Mouse (Mus musculus): ENCODE results near the gene Ifnar2. TPM values are rescaled to one million over a fixed set of nuclear protein-coding genes. Genes with fewer than 3 reads are reported as not detected.
A peak's percentile ranks its signal among the peaks of the same experiment; 100 is the strongest.

Ifnar2 gene
- total RNA-seq, 2 experiments from 2014 or later, result 20.5 to 20.6 TPM

- intact Hi-C loops (cut with DNase I), result loop anchor here (5.0 kb wide), 1 partner anchor 155 kb away; no protein-coding TSS in a partner anchor
- no peak for DNase-seq (ENCODE audit: low spot score in 2 of 2)
Measured at GRCm38 (mm10) chr16:91356760-91357525, 15.6 kb upstream of the Ifnar2 start.

GRCm38 (mm10) chr16:91357526-91357900 is 15.1 kb upstream of the Ifnar2 start:
- no peak for DNase-seq (ENCODE audit: low spot score in 2 of 2)
- intact Hi-C loops (cut with DNase I), result loop anchor here (5.0 kb wide), 1 partner anchor 155 kb away; no protein-coding TSS in a partner anchor

DNA sequence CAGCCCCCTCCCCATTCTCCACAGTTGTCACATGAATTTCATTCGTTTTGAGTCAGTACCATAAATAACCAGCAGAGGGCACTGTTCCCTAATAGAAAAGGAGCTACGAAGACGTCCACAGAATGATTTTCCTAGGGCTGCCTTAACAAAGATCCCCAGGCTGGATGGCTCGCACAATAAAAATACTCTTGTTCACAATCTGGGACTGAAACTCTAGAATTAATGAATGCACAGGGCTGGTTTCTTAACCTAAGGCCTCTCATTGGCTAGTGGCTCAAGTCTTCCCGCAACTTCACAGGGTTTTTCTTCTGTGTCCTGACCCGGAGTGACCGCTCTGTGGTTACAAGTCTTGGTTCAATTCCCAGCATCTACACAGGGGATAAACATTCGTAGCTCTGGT is 14.0 kb upstream of the Ifnar2 start:
- intact Hi-C loops (cut with DNase I), result loop anchor here (5.0 kb wide), 1 partner anchor 154 kb away; no protein-coding TSS in a partner anchor
- peak; percentile 58 to 64 for DNase-seq (ENCODE audit: low spot score in 2 of 2)

DNA sequence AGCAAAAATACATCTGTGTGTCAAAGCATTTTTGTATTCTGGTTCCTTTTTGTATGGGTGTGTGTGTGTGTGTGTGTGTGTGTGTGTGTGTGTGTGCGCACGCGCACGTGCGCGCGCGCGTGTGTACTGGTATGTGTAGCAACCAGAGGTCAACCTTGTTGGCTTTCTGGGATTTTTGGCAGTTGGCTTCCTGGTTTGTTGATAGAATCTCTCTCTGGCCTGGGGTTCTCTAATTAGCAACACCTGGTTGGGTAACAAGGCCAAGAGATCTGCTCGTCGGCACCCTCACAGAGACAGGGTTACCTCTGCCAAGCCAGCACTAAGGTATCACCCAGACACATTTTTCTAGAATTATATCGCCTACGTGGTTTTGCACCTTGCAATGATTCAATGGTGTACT is 13.1 kb upstream of the Ifnar2 start:
- DNase-seq (ENCODE audit: low spot score in 2 of 2), result no peak
- intact Hi-C loops (cut with DNase I), result loop anchor here (5.0 kb wide), 1 partner anchor 153 kb away; no protein-coding TSS in a partner anchor

DNA sequence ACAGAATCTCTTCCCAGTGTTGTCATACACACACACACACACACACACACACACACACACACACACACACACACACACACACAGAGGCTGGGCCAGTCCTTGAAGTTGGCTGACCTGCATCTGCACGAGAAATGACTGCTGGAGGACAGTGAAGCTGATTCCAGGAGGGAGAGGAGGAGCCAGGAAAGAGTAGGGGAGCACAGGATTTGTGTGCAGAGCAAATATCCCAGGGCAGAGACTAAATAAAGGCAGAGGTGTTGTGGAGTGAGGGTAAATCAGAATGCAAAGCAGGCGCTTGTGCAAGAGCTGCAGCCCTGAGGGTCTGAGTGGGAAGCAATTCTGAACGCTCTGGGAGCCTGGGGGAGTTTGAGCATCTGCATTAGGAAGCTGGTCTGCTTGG is 12.4 kb upstream of the Ifnar2 start:
- DNase-seq (ENCODE audit: low spot score in 2 of 2), result no peak
- intact Hi-C loops (cut with DNase I), result loop anchor here (5.0 kb wide), 1 partner anchor 102 kb away; no protein-coding TSS in a partner anchor

DNA sequence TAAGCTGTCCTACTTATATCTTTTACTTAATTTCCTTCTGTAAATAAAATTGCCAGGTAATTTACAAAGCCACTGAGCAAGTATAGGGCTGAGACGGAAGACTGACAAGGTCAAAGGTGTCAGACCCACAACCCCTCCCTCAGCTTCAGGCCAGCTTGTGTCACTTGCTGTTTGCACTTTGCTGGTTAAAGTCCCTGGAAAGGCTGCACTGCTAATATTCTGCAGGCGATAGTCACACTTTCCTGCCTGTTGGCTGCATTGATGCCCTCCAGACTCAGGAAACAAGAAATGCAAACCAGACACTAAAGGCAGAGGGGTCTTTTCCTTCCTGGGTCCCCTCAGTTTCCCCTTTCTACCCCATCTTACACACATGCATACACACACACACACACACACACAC is 10.6 kb upstream of the Ifnar2 start:
- intact Hi-C loops (cut with DNase I), result loop anchor here (5.0 kb wide), 1 partner anchor 100 kb away; no protein-coding TSS in a partner anchor
- DNase-seq (ENCODE audit: low spot score in 2 of 2), result no peak

- DNase-seq (ENCODE audit: low spot score in 2 of 2), result no peak
- intact Hi-C loops (cut with DNase I), result loop anchor here (5.0 kb wide), 1 partner anchor 100 kb away; no protein-coding TSS in a partner anchor
Measured at GRCm38 (mm10) chr16:91362616-91363272, 9.8 kb upstream of the Ifnar2 start.

- intact Hi-C loops (cut with DNase I), result loop anchor here (5.0 kb wide), 1 partner anchor 99 kb away; no protein-coding TSS in a partner anchor
Measured at GRCm38 (mm10) chr16:91363483-91363882, 9.1 kb upstream of the Ifnar2 start.

GRCm38 (mm10) chr16:91366567-91366966 is 6.0 kb upstream of the Ifnar2 start:
- intact Hi-C loops (cut with DNase I), result no loop called here

More at GRCm38 (mm10) chr16:91363483-91363882, 9.1 kb upstream of the Ifnar2 start:
- DNase-seq (ENCODE audit: low spot score in 2 of 2), result no peak

DNA sequence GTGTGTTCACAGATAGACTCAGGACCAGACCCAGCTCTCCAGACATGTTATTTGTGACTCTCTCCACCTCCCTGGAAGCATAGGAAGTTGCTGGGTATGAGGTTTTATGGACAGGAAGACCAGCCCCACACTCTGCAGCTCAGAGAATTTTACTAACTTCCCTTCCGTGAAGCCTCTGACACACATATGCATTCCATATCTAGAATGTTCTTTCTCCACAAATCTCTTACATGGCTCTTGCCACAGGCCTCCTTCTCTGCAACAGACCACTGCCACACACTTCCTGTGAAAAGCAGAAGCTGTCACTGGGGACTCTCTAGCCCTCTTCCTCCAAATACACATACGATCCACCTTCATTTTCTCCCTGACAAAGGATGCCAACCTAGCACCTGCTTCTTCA is 5.5 kb upstream of the Ifnar2 start:
- no peak for DNase-seq (ENCODE audit: low spot score in 2 of 2)
- intact Hi-C loops (cut with DNase I), result no loop called here

More at GRCm38 (mm10) chr16:91366567-91366966, 6.0 kb upstream of the Ifnar2 start:
- no peak for DNase-seq (ENCODE audit: low spot score in 2 of 2)

DNA sequence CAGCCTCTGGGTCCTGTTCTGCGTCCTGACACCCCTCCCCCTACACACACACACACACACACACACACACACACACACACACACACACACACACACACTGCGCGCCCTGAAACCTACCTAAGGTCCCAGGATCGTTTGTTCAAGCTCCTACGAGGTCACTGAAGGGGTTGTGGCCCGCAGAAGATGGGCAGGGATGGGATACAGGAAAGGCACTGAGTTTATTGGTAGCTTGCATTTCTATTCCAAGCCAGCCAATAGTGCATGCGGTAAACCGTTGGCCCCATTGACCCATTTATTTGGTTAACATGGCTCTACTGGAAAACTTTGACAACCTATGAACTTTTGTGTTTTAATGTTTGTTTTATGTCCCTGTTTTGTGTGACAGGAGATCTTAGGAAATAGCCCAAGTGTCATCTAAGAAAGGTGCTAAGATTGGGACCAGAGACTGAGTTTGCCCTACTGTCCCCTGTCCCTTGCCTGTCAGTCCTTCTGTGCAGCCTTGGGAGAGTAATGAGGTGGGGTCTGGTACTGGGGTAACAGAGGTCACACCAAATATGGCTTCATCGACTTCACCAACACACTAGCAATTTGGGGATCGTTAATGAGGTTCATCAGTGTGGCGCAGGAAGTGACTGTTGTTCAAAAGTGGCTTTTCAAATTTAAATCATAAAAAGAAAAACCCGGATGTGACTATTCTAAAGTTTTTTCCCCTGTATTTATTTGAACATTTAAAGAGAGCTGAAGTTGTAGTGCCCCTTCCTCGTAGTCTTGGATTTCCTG is 1.1 kb downstream of the Ifnar2 start:
- intact Hi-C loops (cut with DNase I), result loop anchor here (5.0 kb wide), 2 partner anchors 69 to 114 kb away; partner anchors contain the start of gene Ifnar1
- DNase-seq (ENCODE audit: low spot score in 2 of 2), result no peak

DNA sequence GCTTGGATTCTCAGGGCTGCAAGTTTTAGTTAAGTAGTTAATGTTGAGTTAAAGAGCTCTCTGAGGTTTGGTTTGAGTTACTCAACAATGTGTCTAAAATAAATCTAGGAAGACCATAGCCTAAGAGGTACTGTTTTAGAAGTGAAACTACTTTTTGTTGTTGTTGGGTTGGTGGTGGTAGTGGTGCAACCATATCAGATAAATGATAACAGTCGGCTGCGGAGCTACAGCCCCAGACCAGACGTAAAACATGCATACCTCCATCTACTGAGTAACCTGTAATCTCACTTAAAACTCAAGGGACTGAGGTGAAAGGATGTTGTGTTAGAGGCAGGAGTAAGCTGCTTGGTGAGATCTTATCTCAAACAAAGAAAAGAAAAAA is 1.7 kb downstream of the Ifnar2 start:
- intact Hi-C loops (cut with DNase I), result loop anchor here (5.0 kb wide), 2 partner anchors 68 to 113 kb away; partner anchors contain the start of gene Ifnar1
- no peak for DNase-seq (ENCODE audit: low spot score in 2 of 2)

- intact Hi-C loops (cut with DNase I), result no loop called here
Measured at GRCm38 (mm10) chr16:91376701-91377100, 4.1 kb downstream of the Ifnar2 start.

GRCm38 (mm10) chr16:91378431-91378986 is 5.9 kb downstream of the Ifnar2 start:
- intact Hi-C loops (cut with DNase I), result no loop called here
- DNase-seq (ENCODE audit: low spot score in 2 of 2), result no peak

More at GRCm38 (mm10) chr16:91376701-91377100, 4.1 kb downstream of the Ifnar2 start:
- DNase-seq (ENCODE audit: low spot score in 2 of 2), result no peak

- no peak for DNase-seq (ENCODE audit: low spot score in 2 of 2)
- intact Hi-C loops (cut with DNase I), result no loop called here
Measured at GRCm38 (mm10) chr16:91378991-91379390, 6.4 kb downstream of the Ifnar2 start.

- intact Hi-C loops (cut with DNase I), result no loop called here
- no peak for DNase-seq (ENCODE audit: low spot score in 2 of 2)
Measured at GRCm38 (mm10) chr16:91379412-91379811, 6.8 kb downstream of the Ifnar2 start.

GRCm38 (mm10) chr16:91380151-91380550 is 7.6 kb downstream of the Ifnar2 start:
- intact Hi-C loops (cut with DNase I), result no loop called here
- no peak for DNase-seq (ENCODE audit: low spot score in 2 of 2)

- intact Hi-C loops (cut with DNase I), result no loop called here
- DNase-seq (ENCODE audit: low spot score in 2 of 2), result no peak
Measured at GRCm38 (mm10) chr16:91381606-91382005, 9.0 kb downstream of the Ifnar2 start.

DNA sequence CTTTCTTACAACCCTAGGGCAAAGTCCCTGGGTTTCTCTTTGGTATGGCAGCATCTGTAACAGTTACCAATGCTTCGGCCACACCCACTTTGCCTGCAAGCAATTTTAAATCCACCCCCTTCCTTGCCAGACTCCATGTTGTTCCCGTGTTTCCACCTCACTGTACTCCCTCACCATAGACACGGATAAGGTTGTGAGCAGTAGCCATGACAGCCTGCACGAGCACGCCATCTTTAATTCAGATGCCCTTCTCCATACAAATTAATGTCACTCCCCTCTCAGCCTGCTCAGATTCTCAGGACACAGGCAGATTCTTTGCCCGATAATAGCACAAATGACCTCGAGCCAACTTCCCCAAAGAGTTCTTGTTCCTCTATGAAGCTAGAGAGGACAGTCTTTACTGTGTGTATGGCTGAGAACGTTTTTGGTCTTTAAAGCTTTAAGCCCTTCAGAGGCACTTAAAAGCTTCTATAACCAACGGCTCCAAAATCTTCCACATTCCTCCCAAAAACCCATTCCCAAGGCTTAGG is 9.7 kb downstream of the Ifnar2 start:
- intact Hi-C loops (cut with DNase I), result no loop called here
- no peak for DNase-seq (ENCODE audit: low spot score in 2 of 2)
